Mouse (Mus musculus) neural tube, embryonic 11.5 days (tissue): ENCODE results near the gene Card14. TPM values are rescaled to one million over a fixed set of nuclear protein-coding genes. Genes with fewer than 3 reads are reported as not detected.

Experiments
- ATAC-seq: fragments of 200-750 bp; cut with Nextera tagmentation; 2 replicates; pipeline ENCODE4 v1.8.0; 2017; ENCODE audit warnings: moderate number of reproducible peaks, mild to moderate bottlenecking, moderate TSS enrichment, moderate library complexity; ENCODE audit not compliant: insufficient read depth, low FRiP score, low TSS enrichment
- DNase-seq: peaks from one replicate; pipeline ENCODE4 v3.0.0-alpha.2; 2015; ENCODE audit warnings: low spot score
- H3K27ac ChIP-seq: fragments of 300-500 bp; sonication (generic); 2 replicates; pipeline ENCODE4 v1.5.1; 2014; ENCODE audit warnings: low read depth, mild to moderate bottlenecking, low read length
- H3K27me3 ChIP-seq: fragments of 300-500 bp; sonication (generic); 2 replicates; pipeline ENCODE4 v1.6.1; 2014; ENCODE audit warnings: mild to moderate bottlenecking, low read length, mixed read lengths; ENCODE audit not compliant: control insufficient read depth, insufficient read depth
- H3K36me3 ChIP-seq: fragments of 300-500 bp; sonication (generic); 2 replicates; pipeline ENCODE4 v1.6.1; 2014; ENCODE audit warnings: mild to moderate bottlenecking, low read length, moderate library complexity, mixed read lengths; ENCODE audit not compliant: control insufficient read depth, insufficient read depth
- H3K4me1 ChIP-seq: fragments of 300-500 bp; sonication (generic); 2 replicates; pipeline ENCODE4 v1.6.1; 2014; ENCODE audit warnings: low read length, mixed read lengths; ENCODE audit not compliant: control insufficient read depth, insufficient read depth
- H3K4me2 ChIP-seq: fragments of 300-500 bp; sonication (generic); 2 replicates; pipeline ENCODE4 v1.6.1; 2014; ENCODE audit warnings: low read depth, mild to moderate bottlenecking, moderate library complexity
- H3K4me3 ChIP-seq: fragments of 300-500 bp; sonication (generic); 2 replicates; pipeline ENCODE4 v1.5.1; 2014; ENCODE audit warnings: low read depth, low read length
- H3K9ac ChIP-seq: fragments of 300-500 bp; sonication (generic); 2 replicates; pipeline ENCODE4 v1.6.1; 2014; ENCODE audit warnings: mild to moderate bottlenecking, low read length
- H3K9me3 ChIP-seq: fragments of 300-500 bp; sonication (generic); 2 replicates; pipeline ENCODE4 v1.6.1; 2016; ENCODE audit warnings: low read length; ENCODE audit not compliant: control insufficient read depth
- WGBS: fragments of 180-500 bp; shearing (Covaris S2); extraction: QIAGEN DNeasy Blood & Tissue Kit; methylation state at CpG from one replicate; pipeline ENCODE4 v1.1.7; 2014; 5-methylcytosine and 5-hydroxymethylcytosine counted together
- polyA plus RNA-seq: library from polyadenylated mRNA; unstranded; fragments of >200 nt; fragmentation: Nextera tagmentation; extraction: Ambion mirVana; gene quantifications from 2 replicates; pipeline ENCODE4 v1.2.1, GENCODE M21; 2014

Gene Card14
- polyA plus RNA-seq, 1 experiment from 2014 or later: not detected

DNA sequence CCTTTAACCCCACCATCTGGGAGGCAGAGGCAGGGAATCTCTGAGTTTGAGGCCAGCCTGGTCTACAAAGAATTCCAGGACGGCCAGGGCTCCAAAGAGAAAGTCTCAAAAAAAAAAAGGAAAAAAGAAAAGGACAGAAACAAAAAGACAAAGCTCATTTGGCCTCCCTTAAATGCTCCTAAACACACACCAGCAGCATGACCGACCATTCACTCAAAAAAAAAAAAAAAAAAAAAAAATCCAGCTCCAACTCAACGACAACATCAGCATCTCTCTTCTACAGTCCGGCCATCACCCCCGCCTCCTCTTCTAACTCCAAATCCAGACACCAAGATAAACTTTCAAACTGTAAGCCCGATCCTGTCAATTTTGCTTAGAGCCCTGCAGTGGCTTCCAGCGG is 8.7 kb upstream of the Card14 start:
- DNase-seq: no peak
- no peak overlapping the region for H3K27ac ChIP-seq
- H3K9me3 ChIP-seq: no peaks in the 10 kb centered on the region
- ATAC-seq: no peak
- H3K4me2 ChIP-seq: peak overlapping the region; percentile 62
- peaks cover 2% of the 10 kb centered on the region; the same call in 1 of the 2 replicates for H3K4me1 ChIP-seq
- peak overlapping the region; percentile 97 for H3K4me3 ChIP-seq
- 19% methylated on average over 7 of the region's 7 CpGs for WGBS
- H3K9ac ChIP-seq: peak overlapping the region; percentile 98
- peaks cover 17% of the 10 kb centered on the region for H3K36me3 ChIP-seq
- H3K27me3 ChIP-seq: no peaks in the 10 kb centered on the region

DNA sequence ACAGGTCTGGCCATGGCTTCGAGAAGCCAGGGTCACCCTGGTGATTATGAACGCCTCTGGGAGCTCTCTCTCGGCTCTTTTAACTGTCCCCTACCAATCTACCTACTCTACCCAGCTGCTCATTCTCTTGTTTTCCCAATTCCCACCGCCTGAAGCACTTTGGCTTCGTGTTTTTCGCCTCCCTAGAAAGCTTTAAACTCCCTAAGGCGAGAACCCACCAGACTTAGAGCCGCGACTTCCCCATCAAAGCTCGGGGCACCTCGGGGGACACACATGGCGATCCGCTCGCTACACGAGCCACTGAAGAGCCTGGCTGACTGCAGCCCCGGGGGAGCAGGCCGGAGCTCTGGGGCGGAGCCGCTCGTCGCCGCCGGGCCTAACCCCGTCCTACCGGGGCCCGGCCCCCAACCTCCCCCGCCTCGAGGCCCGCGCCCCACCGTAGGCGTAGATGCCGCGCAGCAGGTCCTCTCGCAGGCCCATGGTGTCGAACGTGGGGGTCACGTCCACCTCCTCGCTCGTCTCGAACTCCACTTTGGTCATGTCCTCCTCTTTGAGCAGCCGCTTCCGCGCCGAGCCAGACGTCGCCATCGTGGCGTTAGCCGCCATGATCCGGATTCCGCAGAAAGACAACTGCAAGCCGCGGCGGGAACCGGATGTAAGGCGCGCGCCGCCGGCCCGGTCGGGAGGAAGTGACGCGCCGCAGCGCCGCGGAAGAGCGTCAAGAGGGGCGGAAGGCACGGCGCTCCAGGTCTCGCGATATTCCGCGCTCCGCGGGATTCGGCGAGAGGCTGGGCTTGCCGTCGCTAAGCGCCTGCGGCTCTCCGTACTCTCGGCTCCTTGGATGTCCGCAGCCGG is 8.0 kb upstream of the Card14 start, which contains the start of gene Eif4a3:
Eif4a3 (minus strand) TSS at position 699 of the 855 bp plus-strand sequence.
- Histone ChIP-seq H3K4me1 (peaks cover 2% of the 10 kb centered on the region; the same call in 1 of the 2 replicates), H3K4me3 (peak within 1 kb of the TSS; percentile 97), H3K27me3 (no peaks in the 10 kb centered on the region), H3K9ac (peak within 1 kb of the TSS; percentile 98), H3K4me2 (peak within 1 kb of the TSS; percentile 64), H3K36me3 (peaks cover 16% of the 10 kb centered on the region), H3K27ac (peak within 1 kb of the TSS; percentile 86), H3K9me3 (no peaks in the 10 kb centered on the region)
- DNase-seq (peak; percentile 100), ATAC-seq (peak; percentile 95)
- under 1% methylated on average over 89 of the region's 89 CpGs for WGBS

DNA sequence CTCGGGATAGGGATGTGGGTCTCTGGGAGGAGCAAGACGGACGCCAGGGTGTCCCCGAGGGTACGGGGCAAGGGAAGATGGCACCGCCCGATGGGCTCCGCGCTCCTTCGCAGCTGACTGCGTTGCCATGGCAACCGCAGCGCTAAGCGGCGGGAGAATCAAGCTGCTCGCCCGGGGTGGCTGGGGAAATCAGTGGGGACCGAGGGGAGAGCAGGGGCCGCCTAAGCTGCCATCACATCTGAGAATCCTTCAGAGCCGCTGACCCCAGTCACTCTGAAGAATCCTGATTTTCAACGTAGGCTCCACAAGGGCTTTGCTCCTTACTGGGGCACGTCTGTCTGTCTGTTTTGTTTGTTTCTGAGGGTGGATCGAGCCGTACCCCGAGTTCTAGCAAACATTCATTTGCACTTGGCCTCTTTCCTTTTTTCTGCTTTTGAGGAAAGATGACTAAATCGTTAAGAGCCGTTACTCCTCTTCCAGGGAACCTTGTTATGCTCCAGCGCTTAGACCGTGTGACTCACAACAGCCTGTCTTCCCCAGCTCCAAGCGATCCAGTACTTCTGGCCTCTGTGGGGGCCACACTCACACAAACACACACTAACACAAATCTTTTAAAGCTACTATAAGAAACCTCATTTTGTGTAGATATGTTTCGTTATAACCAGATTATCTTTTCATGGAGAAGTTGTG is 7.2 kb upstream of the Card14 start:
- ATAC-seq (no peak), DNase-seq (no peak)
- H3K4me1 ChIP-seq: peaks cover 2% of the 10 kb centered on the region; the same call in 1 of the 2 replicates
- H3K27ac ChIP-seq: peak overlapping the region; percentile 86
- peak overlapping the region; percentile 97 for H3K4me3 ChIP-seq
- H3K36me3 ChIP-seq: peaks cover 14% of the 10 kb centered on the region
- no peaks in the 10 kb centered on the region for H3K9me3 ChIP-seq
- H3K9ac ChIP-seq: peak overlapping the region; percentile 98
- peak overlapping the region; percentile 64 for H3K4me2 ChIP-seq
- 2% methylated on average over 31 of the region's 31 CpGs for WGBS
- no peaks in the 10 kb centered on the region for H3K27me3 ChIP-seq

DNA sequence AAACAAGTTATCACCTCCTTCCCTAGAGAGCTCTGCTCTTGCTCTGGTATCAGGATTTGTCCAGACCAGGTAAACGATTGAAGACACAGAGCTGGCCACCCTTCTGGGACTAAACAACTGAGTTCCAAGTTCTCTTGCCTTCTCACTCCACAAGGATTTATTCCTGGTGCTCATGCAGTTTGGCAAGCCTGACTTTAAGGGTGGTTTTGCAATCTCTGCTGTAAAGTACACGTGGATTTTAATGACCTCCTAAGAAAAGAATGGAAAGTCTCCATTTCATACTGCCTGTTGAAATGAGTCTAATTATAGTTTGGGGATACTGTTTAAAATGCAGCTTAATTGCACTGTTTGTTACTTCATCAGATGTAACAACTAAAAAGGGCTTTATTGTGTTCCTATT is 6.6 kb upstream of the Card14 start:
- Histone ChIP-seq H3K9me3 (no peaks in the 10 kb centered on the region), H3K4me1 (peaks cover 2% of the 10 kb centered on the region; the same call in 1 of the 2 replicates), H3K27me3 (no peaks in the 10 kb centered on the region), H3K9ac (no peak overlapping the region), H3K4me2 (peak overlapping the region; percentile 64; the same call in 1 of the 2 replicates), H3K27ac (no peak overlapping the region), H3K36me3 (peaks cover 8% of the 10 kb centered on the region), H3K4me3 (no peak overlapping the region)
- no peak for ATAC-seq
- no peak for DNase-seq
- WGBS: 45% methylated on average over 2 of the region's 2 CpGs

DNA sequence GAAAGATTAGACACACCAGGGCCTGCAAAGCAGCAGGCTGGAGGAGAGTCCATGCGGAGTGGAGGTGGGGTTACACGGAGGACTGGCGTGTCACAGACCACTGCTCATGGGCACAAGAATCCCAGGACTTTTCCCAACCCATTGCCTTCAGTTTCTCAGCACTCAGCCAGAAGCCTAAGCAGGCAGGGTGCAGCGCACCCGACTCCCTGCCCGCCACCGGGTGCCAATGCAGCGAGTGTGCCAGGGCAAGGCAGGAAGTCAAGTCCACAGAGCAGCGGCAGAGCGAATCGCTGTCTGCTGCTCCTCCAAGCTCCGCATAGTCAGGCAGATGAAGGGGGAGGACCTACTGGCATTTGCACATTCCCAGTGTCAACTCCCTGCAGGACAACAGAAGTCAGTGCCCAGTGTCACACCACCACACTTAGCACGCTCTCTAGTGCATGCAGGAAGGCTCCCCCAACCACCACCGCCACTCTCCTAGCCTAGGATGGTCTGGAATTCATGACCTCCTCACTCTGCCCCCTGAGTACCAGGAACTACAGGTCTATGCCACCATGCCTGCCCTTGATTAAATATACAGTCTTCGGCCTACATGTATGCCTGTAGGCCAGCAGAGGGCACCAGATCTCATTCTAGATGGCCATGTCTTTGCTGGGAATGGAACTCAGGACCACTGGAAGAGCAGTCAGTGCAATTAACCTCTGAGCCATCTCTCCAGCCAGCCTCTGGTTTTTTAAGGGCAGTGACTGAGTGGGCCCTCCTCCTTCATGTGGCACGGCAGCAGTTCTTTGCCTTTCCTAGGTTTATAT is 2.5 kb upstream of the Card14 start:
- 38% methylated on average over 16 of the region's 16 CpGs for WGBS
- ATAC-seq: no peak
- Histone ChIP-seq H3K27me3 (no peaks in the 10 kb centered on the region), H3K36me3 (no peaks in the 10 kb centered on the region), H3K4me3 (no peak overlapping the region), H3K27ac (no peak overlapping the region), H3K4me2 (no peak overlapping the region), H3K4me1 (0 out of 2 replicates have a peak, but pooled peaks cover 3% of the 10 kb centered on the region), H3K9ac (no peak overlapping the region), H3K9me3 (no peaks in the 10 kb centered on the region)
- peak; percentile 67 for DNase-seq

DNA sequence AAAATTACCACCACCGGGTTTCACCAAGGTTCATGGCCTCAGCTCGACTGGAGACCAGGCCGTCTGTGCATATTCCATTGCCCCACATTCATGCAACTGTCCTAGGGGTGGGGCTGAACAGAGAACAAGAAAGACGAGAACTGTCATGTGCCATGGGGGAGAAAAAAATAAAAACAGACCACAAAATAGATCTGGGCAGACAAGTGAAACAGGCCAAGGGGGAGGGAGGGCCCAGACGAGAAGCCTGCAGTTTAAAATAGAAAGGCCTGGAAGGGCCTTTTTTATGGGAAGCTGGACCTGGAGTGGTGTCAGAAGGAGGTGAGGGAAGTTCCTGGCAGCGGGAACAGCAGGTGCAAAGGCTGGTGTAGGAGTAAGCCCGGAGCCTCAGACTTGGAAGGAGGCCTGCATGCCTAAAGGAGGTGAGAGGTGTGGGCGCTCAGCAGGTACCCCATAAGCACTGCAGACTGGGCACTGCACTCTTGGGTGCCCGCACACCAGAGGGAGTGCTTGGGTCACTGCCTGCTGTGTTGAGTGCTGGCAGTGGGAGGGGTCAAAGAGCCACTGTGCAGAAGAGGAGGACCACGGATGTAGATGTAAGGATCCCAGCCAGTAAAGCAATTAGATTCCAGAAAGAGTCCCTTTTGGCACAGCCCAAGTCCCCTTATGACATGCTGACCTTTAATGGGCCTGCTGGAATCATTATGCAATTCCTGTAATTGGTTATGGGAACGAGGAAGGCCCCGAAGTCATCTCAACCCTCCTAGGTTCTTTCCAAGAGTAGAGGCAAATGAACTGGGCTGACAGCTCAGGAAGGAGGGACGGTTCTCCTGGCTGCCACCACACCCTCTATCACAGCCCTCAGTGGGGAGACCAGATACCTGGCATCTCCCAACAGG is 558 bp upstream of the Card14 start:
- no peak overlapping the region for H3K27ac ChIP-seq
- no peaks in the 10 kb centered on the region for H3K36me3 ChIP-seq
- no peak overlapping the region for H3K4me3 ChIP-seq
- no peak overlapping the region for H3K9ac ChIP-seq
- no peaks in the 10 kb centered on the region for H3K27me3 ChIP-seq
- H3K9me3 ChIP-seq: no peaks in the 10 kb centered on the region
- 61% methylated on average over 13 of the region's 13 CpGs for WGBS
- ATAC-seq (no peak), DNase-seq (no peak)
- no peak overlapping the region for H3K4me2 ChIP-seq
- 0 out of 2 replicates have a peak, but pooled peaks cover 3% of the 10 kb centered on the region for H3K4me1 ChIP-seq

DNA sequence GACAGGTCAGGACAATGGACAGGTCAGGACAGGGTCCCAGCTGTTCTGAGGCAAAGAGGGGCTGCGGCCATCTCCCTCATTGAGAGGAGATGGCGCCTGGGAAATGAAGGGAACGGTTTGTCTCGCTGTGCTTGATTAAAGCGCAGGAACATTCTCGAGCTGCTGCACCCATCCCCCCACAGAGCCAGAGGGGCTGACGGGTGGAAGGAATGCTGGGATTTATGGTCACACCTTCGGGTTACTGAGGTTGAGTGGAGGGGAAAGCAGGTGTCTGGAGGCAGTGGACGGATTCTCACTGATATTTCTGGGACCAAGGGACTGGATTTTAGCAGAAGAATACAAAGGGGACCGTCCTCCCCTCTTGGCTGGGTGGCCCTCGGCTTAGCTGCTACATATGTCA is 348 bp downstream of the Card14 start:
- 25% methylated on average over 11 of the region's 11 CpGs for WGBS
- Histone ChIP-seq H3K27ac (no peak overlapping the region), H3K27me3 (no peaks in the 10 kb centered on the region), H3K9ac (0 out of 2 replicates have a peak overlapping the region, but pooled peaks have one; percentile 0), H3K4me2 (no peak overlapping the region), H3K36me3 (no peaks in the 10 kb centered on the region), H3K9me3 (no peaks in the 10 kb centered on the region), H3K4me3 (no peak overlapping the region), H3K4me1 (0 out of 2 replicates have a peak, but pooled peaks cover 3% of the 10 kb centered on the region)
- DNase-seq (peak; percentile 17), ATAC-seq (no peak)
